Mouse (Mus musculus): Measurements from ENCODE around the gene Olfr215. TPM values are rescaled to one million over a fixed set of nuclear protein-coding genes. Genes with fewer than 3 reads are reported as not detected.
"Not testable (repeated sequence)": the region's sequence is repeated elsewhere in the genome, so short reads cannot be mapped to it uniquely, and the experiment has no call there.

Olfr215 gene
- polyA plus RNA-seq, 1 experiment = not detected

GRCm38 (mm10) chr6:116615719-116616118, 31.7 kb upstream of the Olfr215 start:
- H3K27ac ChIP-seq (ENCODE audit: control insufficient read depth, insufficient read depth, low read depth, low read length, poor library complexity) = no peak overlapping the region
- no peaks in the 10 kb centered on the region for H3K4me1 ChIP-seq (ENCODE audit: control insufficient read depth, insufficient read depth, low read length)
- no peak overlapping the region for H3K4me3 ChIP-seq (replicated peaks; ENCODE audit: control insufficient read depth, low read depth, low read length)
- 83% methylated on average over 2 of the region's 2 CpGs for WGBS
- TF ChIP-seq POLR2A (IDR thresholded peaks at IDR 0.05; ENCODE audit: borderline replicate concordance, control insufficient read depth, low read depth, low read length) (no peak), CTCF (IDR thresholded peaks at IDR 0.05; ENCODE audit: control insufficient read depth, insufficient read depth, low read length) (no peak)

GRCm38 (mm10) chr6:116607230-116607629, 23.2 kb upstream of the Olfr215 start:
- Histone ChIP-seq H3K27ac (ENCODE audit: control insufficient read depth, insufficient read depth, low read depth, low read length, poor library complexity) (no peak overlapping the region), H3K4me1 (ENCODE audit: control insufficient read depth, insufficient read depth, low read length) (no peaks in the 10 kb centered on the region), H3K4me3 (replicated peaks; ENCODE audit: control insufficient read depth, low read depth, low read length) (no peak overlapping the region)
- 42% methylated on average over 4 of the region's 4 CpGs for WGBS
- TF ChIP-seq CTCF (IDR thresholded peaks at IDR 0.05; ENCODE audit: control insufficient read depth, insufficient read depth, low read length) (no peak), POLR2A (IDR thresholded peaks at IDR 0.05; ENCODE audit: borderline replicate concordance, control insufficient read depth, low read depth, low read length) (no peak)

GRCm38 (mm10) chr6:116600969-116601368, 17.0 kb upstream of the Olfr215 start:
- H3K4me1 ChIP-seq (ENCODE audit: control insufficient read depth, insufficient read depth, low read length); H3K4me3 ChIP-seq (replicated peaks; ENCODE audit: control insufficient read depth, low read depth, low read length); H3K27ac ChIP-seq (ENCODE audit: control insufficient read depth, insufficient read depth, low read depth, low read length, poor library complexity): not testable (repeated sequence)

GRCm38 (mm10) chr6:116569834-116570233, 14.2 kb downstream of the Olfr215 start:
- Histone ChIP-seq H3K4me1 (ENCODE audit: control insufficient read depth, insufficient read depth, low read length) (no peaks in the 10 kb centered on the region), H3K27ac (ENCODE audit: control insufficient read depth, insufficient read depth, low read depth, low read length, poor library complexity) (no peak overlapping the region), H3K4me3 (replicated peaks; ENCODE audit: control insufficient read depth, low read depth, low read length) (no peak overlapping the region)
- no peak for TF ChIP-seq POLR2A (IDR thresholded peaks at IDR 0.05; ENCODE audit: borderline replicate concordance, control insufficient read depth, low read depth, low read length)
- peak; percentile 35; the same call in 1 of the 2 replicates for TF ChIP-seq CTCF (IDR thresholded peaks at IDR 0.05; ENCODE audit: control insufficient read depth, insufficient read depth, low read length)
- 25% methylated on average over 3 of the region's 3 CpGs for WGBS

- Histone ChIP-seq H3K4me1 (ENCODE audit: control insufficient read depth, insufficient read depth, low read length) (no peaks in the 10 kb centered on the region), H3K4me3 (replicated peaks; ENCODE audit: control insufficient read depth, low read depth, low read length) (no peak overlapping the region), H3K27ac (ENCODE audit: control insufficient read depth, insufficient read depth, low read depth, low read length, poor library complexity) (no peak overlapping the region)
- no peak for TF ChIP-seq POLR2A (IDR thresholded peaks at IDR 0.05; ENCODE audit: borderline replicate concordance, control insufficient read depth, low read depth, low read length)
- TF ChIP-seq CTCF (IDR thresholded peaks at IDR 0.05; ENCODE audit: control insufficient read depth, insufficient read depth, low read length) = no peak
- 70% methylated on average over 3 of the region's 3 CpGs for WGBS
Measured at GRCm38 (mm10) chr6:116554952-116555351, 29.0 kb downstream of the Olfr215 start.

- 65% methylated on average over 1 of the region's 1 CpGs for WGBS
- Histone ChIP-seq H3K4me3 (replicated peaks; ENCODE audit: control insufficient read depth, low read depth, low read length) (no peak within 1 kb of the TSS), H3K4me1 (ENCODE audit: control insufficient read depth, insufficient read depth, low read length) (no peaks in the 10 kb centered on the region), H3K27ac (ENCODE audit: control insufficient read depth, insufficient read depth, low read depth, low read length, poor library complexity) (no peak within 1 kb of the TSS)
- TF ChIP-seq CTCF (IDR thresholded peaks at IDR 0.05; ENCODE audit: control insufficient read depth, insufficient read depth, low read length) (no peak), POLR2A (IDR thresholded peaks at IDR 0.05; ENCODE audit: borderline replicate concordance, control insufficient read depth, low read depth, low read length) (no peak)
Measured at GRCm38 (mm10) chr6:116553935-116554334, 30.1 kb downstream of the Olfr215 start, which contains the start of gene Olfr214. Gene Olfr214 (plus strand): TSS chr6:116554235.

GRCm38 (mm10) chr6:116550841-116551240, 33.2 kb downstream of the Olfr215 start, which contains the start of gene Gm5580:
Gene Gm5580 (plus strand): TSS chr6:116551141.
- not testable (repeated sequence) for H3K4me3 ChIP-seq (replicated peaks; ENCODE audit: control insufficient read depth, low read depth, low read length); H3K27ac ChIP-seq (ENCODE audit: control insufficient read depth, insufficient read depth, low read depth, low read length, poor library complexity); H3K4me1 ChIP-seq (ENCODE audit: control insufficient read depth, insufficient read depth, low read length)
- WGBS = 86% methylated on average over 11 of the region's 11 CpGs

- Histone ChIP-seq H3K27ac (ENCODE audit: control insufficient read depth, insufficient read depth, low read depth, low read length, poor library complexity) (no peak overlapping the region), H3K4me1 (ENCODE audit: control insufficient read depth, insufficient read depth, low read length) (no peaks in the 10 kb centered on the region), H3K4me3 (replicated peaks; ENCODE audit: control insufficient read depth, low read depth, low read length) (no peak overlapping the region)
- whole genome bisulfite sequencing = 27% methylated on average over 2 of the region's 2 CpGs
- TF ChIP-seq CTCF (IDR thresholded peaks at IDR 0.05; ENCODE audit: control insufficient read depth, insufficient read depth, low read length) (no peak), POLR2A (IDR thresholded peaks at IDR 0.05; ENCODE audit: borderline replicate concordance, control insufficient read depth, low read depth, low read length) (no peak)
Measured at GRCm38 (mm10) chr6:116542500-116542899, 41.5 kb downstream of the Olfr215 start.

GRCm38 (mm10) chr6:116538156-116538555, 45.8 kb downstream of the Olfr215 start, which contains the start of gene Olfr213:
Gene Olfr213 (plus strand): TSS chr6:116538456.
- Histone ChIP-seq H3K27ac (ENCODE audit: control insufficient read depth, insufficient read depth, low read depth, low read length, poor library complexity) (no peak within 1 kb of the TSS), H3K4me1 (ENCODE audit: control insufficient read depth, insufficient read depth, low read length) (no peaks in the 10 kb centered on the region), H3K4me3 (replicated peaks; ENCODE audit: control insufficient read depth, low read depth, low read length) (no peak within 1 kb of the TSS)
- WGBS = 72% methylated on average over 1 of the region's 1 CpGs
- TF ChIP-seq POLR2A (IDR thresholded peaks at IDR 0.05; ENCODE audit: borderline replicate concordance, control insufficient read depth, low read depth, low read length) (no peak), CTCF (IDR thresholded peaks at IDR 0.05; ENCODE audit: control insufficient read depth, insufficient read depth, low read length) (no peak)

Other genes starting within 250 kb of the Olfr215 start
- gene March8, start 246.2 kb downstream of the Olfr215 start, polyA plus RNA-seq (2011; ENCODE audit: insufficient read depth, insufficient read length, low replicate concordance, missing spikeins) = 61.5 and 67.5 TPM in 2 replicates
- 16.1 and 17.9 TPM in 2 replicates for gene Alox5, start 123.0 kb downstream of the Olfr215 start, polyA plus RNA-seq (2011; ENCODE audit: insufficient read depth, insufficient read length, low replicate concordance, missing spikeins)
- gene Olfr211, start 95.1 kb downstream of the Olfr215 start, polyA plus RNA-seq (2011; ENCODE audit: insufficient read depth, insufficient read length, low replicate concordance, missing spikeins) = not detected in 2 replicates
- gene Olfr212, start 77.7 kb downstream of the Olfr215 start, polyA plus RNA-seq (2011; ENCODE audit: insufficient read depth, insufficient read length, low replicate concordance, missing spikeins) = not detected in 2 replicates
- gene Olfr213, start 45.7 kb downstream of the Olfr215 start, polyA plus RNA-seq (2011; ENCODE audit: insufficient read depth, insufficient read length, low replicate concordance, missing spikeins) = not detected in 2 replicates
- gene Gm5580, start 33.1 kb downstream of the Olfr215 start, polyA plus RNA-seq (2011; ENCODE audit: insufficient read depth, insufficient read length, low replicate concordance, missing spikeins) = not detected in 2 replicates
- gene Olfr214, start 30.0 kb downstream of the Olfr215 start, polyA plus RNA-seq (2011; ENCODE audit: insufficient read depth, insufficient read length, low replicate concordance, missing spikeins) = not detected in 2 replicates
- gene Zfp422, start 44.8 kb upstream of the Olfr215 start, polyA plus RNA-seq (2011; ENCODE audit: insufficient read depth, insufficient read length, low replicate concordance, missing spikeins) = 7.1 and 12.1 TPM in 2 replicates
- gene Depp1, start 66.4 kb upstream of the Olfr215 start, polyA plus RNA-seq (2011; ENCODE audit: insufficient read depth, insufficient read length, low replicate concordance, missing spikeins) = 11.9 and 15.0 TPM in 2 replicates
- 8.8 and 18.3 TPM in 2 replicates for gene Rassf4, start 89.8 kb upstream of the Olfr215 start, polyA plus RNA-seq (2011; ENCODE audit: insufficient read depth, insufficient read length, low replicate concordance, missing spikeins)
- not detected in 2 replicates for gene Tmem72, start 132.7 kb upstream of the Olfr215 start, polyA plus RNA-seq (2011; ENCODE audit: insufficient read depth, insufficient read length, low replicate concordance, missing spikeins)